Mouse (Mus musculus): Measurements from ENCODE around the gene Ubap2l.

Gene Ubap2l

GRCm38 (mm10) chr3:90072294-90072693 is 19.9 kb upstream of the Ubap2l start, which contains the start of gene Tpm3:
TSS of gene Tpm3 (plus strand) at chr3:90072649.
- intact Hi-C loops (cut with DNase I): loop anchor here (10.0 kb wide), 2 partner anchors 207 to 297 kb away; partner anchors contain the start of gene Ube2q1

DNA sequence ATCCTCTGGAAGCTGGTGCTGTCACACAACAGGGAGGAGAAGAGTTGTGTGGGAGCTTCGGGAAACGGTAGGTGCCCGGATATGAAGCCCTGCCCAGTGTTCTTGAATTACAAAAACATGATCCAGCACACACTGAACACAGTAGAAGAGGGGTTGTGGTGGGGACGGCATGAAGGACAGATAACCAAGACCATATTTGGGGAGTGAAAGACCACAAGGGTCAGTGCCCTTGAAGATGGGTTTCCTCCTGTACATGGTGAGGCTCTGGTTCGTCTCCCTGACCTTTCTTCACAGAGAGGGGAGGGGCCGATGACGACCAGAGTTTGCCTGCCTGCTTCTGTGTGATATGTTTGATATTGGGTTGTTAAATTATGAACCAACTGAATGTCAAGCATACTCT is 17.3 kb upstream of the Ubap2l start:
- intact Hi-C loops (cut with DNase I): loop anchor here (10.0 kb wide), 2 partner anchors 205 to 295 kb away; partner anchors contain the start of gene Ube2q1

GRCm38 (mm10) chr3:90067851-90068250 is 15.4 kb upstream of the Ubap2l start:
- intact Hi-C loops (cut with DNase I): no loop called here

- intact Hi-C loops (cut with DNase I): no loop called here
Measured at GRCm38 (mm10) chr3:90065553-90065952, 13.1 kb upstream of the Ubap2l start.

GRCm38 (mm10) chr3:90064383-90064782 is 12.0 kb upstream of the Ubap2l start:
- intact Hi-C loops (cut with DNase I): loop anchor here (5.0 kb wide), 1 partner anchor 112 kb away; no protein-coding TSS in a partner anchor

- intact Hi-C loops (cut with DNase I): loop anchor here (5.0 kb wide), 1 partner anchor 110 kb away; no protein-coding TSS in a partner anchor
Measured at GRCm38 (mm10) chr3:90062539-90062938, 10.1 kb upstream of the Ubap2l start.

DNA sequence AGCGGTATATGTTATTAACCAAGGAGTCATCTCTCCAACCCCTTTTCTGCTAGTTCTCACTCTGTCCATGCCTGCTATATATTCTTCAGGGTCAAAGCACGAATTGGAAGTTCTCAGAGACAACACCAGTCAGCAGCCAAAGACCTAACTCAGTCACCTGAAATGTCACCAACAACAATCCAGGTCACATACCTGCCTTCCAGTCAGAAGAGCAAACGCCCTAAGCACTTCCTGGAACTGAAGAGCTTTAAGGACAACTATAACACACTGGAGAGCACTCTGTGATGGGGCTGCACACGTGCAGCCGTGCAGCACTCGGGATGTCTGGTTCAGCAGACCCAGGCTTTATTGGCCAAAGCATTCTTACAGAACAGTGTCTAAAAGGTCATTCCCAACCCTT is 9.1 kb upstream of the Ubap2l start:
- intact Hi-C loops (cut with DNase I): loop anchor here (5.0 kb wide), 1 partner anchor 109 kb away; no protein-coding TSS in a partner anchor

GRCm38 (mm10) chr3:90051441-90052350 is 732 bp downstream of the Ubap2l start, which contains the start of gene 4933434E20Rik:
TSS of gene 4933434E20Rik (plus strand) at chr3:90051636.
- intact Hi-C loops (cut with DNase I): no loop called here

GRCm38 (mm10) chr3:90049691-90050090 is 2.7 kb downstream of the Ubap2l start:
- intact Hi-C loops (cut with DNase I): no loop called here

DNA sequence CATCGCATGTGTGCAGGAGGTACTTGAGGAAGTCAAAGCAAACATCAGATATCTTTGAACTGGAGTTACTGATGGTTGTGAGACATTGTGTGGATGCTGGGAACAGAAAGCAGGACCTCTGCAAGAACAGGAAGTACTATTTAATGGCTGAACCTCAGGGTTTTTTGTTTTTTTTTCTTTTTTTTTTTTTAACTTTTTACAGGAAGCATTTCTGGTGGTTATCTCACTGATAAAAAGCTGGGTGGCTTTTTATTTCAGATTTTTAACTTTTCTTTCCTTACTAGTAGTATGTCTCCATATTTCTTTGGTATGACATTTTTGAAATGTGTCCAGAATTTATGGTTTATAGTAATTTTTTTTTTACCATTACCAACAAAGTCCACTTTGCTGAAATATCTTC is 16.2 kb downstream of the Ubap2l start:
- intact Hi-C loops (cut with DNase I): no loop called here

DNA sequence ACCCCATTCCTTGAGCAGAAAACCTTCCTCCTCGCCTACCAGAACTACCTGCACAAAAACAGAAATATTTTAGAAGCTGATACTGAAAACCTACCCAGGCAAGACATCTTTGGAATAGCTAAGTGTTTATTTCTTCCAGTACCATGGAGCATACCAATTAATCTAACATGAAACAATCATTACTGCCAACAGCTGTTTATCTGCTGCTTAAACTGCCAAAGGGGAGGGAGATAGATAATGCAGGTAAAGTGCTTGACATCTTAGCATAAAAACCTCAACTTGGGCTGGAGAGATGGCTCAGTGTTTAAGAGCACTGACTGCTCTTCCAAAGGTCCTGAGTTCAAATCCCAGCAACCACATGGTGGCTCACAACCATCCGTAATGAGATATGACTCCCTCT is 17.8 kb downstream of the Ubap2l start:
- intact Hi-C loops (cut with DNase I): no loop called here

GRCm38 (mm10) chr3:90016626-90017025 is 35.8 kb downstream of the Ubap2l start:
- intact Hi-C loops (cut with DNase I): no loop called here

DNA sequence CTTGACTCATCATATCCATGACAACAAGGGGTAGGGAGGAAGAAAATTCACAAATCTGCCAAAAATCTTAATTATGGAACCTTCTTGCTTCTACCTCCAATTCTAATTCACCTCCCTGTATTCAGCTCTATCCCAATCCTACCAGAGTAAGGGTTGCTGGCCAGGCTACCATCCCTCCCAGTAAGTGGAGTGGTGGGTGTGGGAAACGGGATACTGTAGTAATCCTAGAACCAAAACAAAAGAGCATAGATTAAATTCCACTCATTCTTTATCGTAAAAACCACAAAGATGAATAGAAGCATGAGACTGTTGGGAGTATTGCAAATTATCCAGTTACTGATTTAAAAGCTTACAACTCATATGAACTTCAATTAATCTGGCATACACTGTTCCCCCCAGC is 42.1 kb downstream of the Ubap2l start:
- intact Hi-C loops (cut with DNase I): loop anchor here (5.0 kb wide), 1 partner anchor 47 kb away; no protein-coding TSS in a partner anchor

GRCm38 (mm10) chr3:90004091-90004796 is 48.2 kb downstream of the Ubap2l start:
- intact Hi-C loops (cut with DNase I): no loop called here

- intact Hi-C loops (cut with DNase I): no loop called here
Measured at GRCm38 (mm10) chr3:89999830-90000229, 52.6 kb downstream of the Ubap2l start.

DNA sequence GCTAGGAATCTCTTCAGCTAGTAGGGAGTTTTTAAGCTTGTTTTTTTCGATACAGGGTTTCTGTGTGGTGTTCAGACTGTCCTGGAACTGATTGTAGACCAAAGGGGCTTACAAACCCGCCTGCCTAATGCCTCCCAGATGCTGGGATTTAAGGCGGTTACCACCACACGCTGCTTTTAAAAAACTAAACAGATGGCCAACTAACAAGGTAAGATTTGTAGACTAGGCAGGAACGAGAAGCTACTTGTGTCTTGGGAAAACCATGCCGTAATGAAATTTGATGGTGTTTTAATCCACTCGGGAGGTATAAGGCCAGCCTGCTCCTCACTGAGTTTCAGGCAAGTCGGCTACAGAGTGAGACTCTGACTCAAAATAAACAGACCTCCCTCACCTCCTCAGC is 53.3 kb downstream of the Ubap2l start:
- intact Hi-C loops (cut with DNase I): no loop called here

DNA sequence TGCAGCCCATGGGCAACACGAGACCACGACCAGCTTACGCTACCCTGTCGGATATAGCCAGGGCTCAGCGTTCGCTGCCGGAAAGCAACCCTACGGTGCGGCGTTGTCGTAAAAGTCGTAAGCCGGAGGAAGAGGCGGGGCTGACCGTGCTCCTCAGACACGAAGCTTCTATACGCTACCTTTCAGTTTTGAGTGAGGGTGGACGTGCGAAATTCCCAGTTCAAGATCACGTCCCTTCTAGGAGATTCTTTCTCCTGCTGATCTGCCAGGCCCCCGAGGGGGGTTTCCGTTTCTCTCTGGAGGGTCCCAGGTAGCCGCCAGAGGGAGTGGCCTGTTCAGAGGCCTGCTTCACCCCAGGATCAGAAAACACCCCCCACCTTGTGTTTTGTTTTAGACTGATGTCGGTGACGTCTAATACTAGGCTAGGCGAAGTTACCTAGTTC is 53.8 kb downstream of the Ubap2l start, which contains the start of gene Hax1:
Gene Hax1, minus strand, starts transcription at position 169 of the 443 bp plus-strand sequence.
- intact Hi-C loops (cut with DNase I): no loop called here

GRCm38 (mm10) chr3:89997791-89998495 is 54.5 kb downstream of the Ubap2l start:
- intact Hi-C loops (cut with DNase I): no loop called here

DNA sequence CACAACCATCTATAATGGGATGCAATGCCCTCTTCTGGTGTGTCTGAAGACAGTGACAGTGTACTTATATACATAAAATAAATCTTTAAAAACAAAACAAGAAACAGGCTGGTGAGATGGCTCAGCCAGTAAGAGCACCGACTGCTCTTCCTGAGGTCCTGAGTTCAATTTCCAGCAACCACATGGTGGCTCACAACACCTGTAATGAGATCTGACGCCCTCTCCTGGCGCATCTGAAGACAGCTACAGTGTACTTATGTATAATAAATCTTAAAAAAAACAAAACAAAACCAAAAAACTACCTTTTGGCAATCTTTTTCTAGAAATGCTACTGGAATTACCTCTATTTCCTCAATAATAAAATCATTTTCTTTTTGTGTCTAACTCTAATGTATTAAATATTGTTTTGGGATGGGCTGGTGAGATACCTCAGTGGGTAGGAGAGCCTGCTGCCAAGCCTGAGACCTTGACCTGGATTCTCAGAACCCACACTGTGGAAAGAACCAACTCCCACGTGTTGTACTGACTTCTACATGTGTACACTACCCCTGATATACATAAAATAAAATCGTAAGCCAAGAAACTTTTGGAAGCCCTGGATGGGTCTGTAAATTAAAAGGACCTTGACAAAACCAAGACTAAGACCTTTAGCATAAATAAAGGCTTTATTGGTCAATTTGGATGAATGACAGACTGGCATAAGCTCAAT is 57.5 kb downstream of the Ubap2l start:
- intact Hi-C loops (cut with DNase I): no loop called here

DNA sequence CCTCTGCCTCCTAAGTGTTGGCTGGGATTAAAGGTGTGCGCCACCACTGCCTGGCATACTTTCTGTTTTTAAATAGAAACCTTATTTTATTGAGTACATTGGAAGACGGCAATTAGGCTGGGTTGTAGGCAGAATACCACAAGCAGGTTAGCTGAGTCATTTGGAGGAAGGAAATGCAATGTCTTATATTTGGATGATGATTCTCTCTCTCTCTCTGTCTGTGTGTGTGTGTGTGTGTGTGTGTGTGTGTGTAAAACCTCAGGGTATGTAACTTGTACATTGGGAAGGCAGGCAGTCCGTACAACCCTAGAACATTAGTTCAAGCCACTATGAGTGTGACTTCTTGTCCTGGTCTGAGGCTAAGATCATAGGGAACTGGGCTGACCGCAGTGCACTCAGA is 64.6 kb downstream of the Ubap2l start:
- intact Hi-C loops (cut with DNase I): no loop called here

Measured in adrenal gland (tissue).